Mouse (Mus musculus) G1E (cell line): Measurements from ENCODE around the gene Tgfa.

Source experiments
- CTCF ChIP-seq: IDR thresholded peaks from 2 replicates; pipeline ENCODE4 v1.5.1; 2012; ENCODE audit warnings: low read depth, low read length, inconsistent platforms, mixed read lengths
- GATA1 ChIP-seq: IDR thresholded peaks from 2 replicates; pipeline ENCODE4 v1.6.1; 2012; ENCODE audit warnings: borderline replicate concordance, low read length, inconsistent platforms, mixed read lengths
- GATA2 ChIP-seq: IDR thresholded peaks from 2 replicates; pipeline ENCODE4 v1.6.1; 2012; ENCODE audit warnings: low read depth, low read length, inconsistent platforms, borderline replicate concordance
- POLR2AphosphoS5 ChIP-seq: IDR thresholded peaks from 2 replicates; pipeline ENCODE4 v1.6.1; 2012; ENCODE audit warnings: low read depth, low read length, inconsistent platforms; ENCODE audit not compliant: insufficient replicate concordance
- TAL1 ChIP-seq: conservative IDR thresholded peaks from 2 replicates; pipeline ENCODE4 v1.6.1; 2012; ENCODE audit warnings: low read depth, low read length, inconsistent platforms, mixed read lengths

DNA sequence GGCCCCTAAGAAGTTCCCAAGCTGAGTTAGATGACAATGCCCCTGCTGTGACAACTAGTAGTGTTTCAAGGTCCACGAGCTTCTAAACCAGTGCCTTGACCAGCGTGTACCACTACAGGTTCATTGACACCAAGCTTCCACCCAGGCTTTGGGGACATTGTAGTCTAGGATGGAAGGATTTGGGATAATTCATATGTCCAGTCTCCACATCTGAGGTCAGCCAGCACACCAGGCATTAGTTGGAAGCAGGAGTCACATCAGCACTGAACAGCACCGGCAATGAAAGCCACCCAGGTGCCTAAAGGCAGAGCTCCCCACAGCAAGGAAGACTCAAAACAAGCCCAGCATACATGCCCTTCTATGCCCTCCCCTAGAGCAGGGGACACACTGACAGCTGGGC is 4.4 kb upstream of the Tgfa start:
- TF ChIP-seq CTCF: no peak
- TF ChIP-seq GATA2: no peak
- no peak for TF ChIP-seq POLR2AphosphoS5
- TF ChIP-seq GATA1: no peak
- TF ChIP-seq TAL1: no peak
